Mouse (Mus musculus) gastrocnemius, postnatal 25 days (tissue): ENCODE data around the gene Tmem52b. TPM values are rescaled to one million over a fixed set of nuclear protein-coding genes. Genes with fewer than 3 reads are reported as not detected.
A peak's percentile ranks its signal among the peaks of the same experiment; 100 is the strongest.

Experiments
- DNase-seq: peaks from one replicate; pipeline ENCODE4 v3.0.0; 2022
- total RNA-seq, 2 experiments: library from RNA; stranded (reverse); gene quantifications; 1 replicate in 1 of 2; 2 replicates in 1 of 2; pipeline ENCODE4 v1.2.3; 2021

Tmem52b gene
- total RNA-seq, 2 experiments from 2014 or later, result not detected

DNA sequence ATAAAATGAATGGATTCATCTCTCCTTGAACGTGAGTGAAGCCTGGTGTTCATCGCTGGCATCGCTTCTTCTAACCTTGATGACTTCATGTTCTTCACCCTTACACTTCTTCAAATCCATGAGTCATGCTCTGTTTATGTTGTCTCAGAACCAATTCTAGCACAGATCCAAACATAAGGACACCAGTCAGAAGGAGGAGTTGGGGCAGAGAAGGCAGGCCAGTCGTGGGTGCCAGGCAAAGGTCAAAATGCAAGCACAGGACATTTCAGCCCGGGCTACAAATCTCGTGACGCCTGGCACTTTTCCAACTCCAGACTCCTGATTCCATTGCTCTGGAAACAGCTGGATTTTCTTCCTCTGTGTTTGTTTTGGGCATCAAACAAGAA lies 20.2 kb downstream of the Tmem52b start:
- peak; percentile 58 for DNase-seq

DNA sequence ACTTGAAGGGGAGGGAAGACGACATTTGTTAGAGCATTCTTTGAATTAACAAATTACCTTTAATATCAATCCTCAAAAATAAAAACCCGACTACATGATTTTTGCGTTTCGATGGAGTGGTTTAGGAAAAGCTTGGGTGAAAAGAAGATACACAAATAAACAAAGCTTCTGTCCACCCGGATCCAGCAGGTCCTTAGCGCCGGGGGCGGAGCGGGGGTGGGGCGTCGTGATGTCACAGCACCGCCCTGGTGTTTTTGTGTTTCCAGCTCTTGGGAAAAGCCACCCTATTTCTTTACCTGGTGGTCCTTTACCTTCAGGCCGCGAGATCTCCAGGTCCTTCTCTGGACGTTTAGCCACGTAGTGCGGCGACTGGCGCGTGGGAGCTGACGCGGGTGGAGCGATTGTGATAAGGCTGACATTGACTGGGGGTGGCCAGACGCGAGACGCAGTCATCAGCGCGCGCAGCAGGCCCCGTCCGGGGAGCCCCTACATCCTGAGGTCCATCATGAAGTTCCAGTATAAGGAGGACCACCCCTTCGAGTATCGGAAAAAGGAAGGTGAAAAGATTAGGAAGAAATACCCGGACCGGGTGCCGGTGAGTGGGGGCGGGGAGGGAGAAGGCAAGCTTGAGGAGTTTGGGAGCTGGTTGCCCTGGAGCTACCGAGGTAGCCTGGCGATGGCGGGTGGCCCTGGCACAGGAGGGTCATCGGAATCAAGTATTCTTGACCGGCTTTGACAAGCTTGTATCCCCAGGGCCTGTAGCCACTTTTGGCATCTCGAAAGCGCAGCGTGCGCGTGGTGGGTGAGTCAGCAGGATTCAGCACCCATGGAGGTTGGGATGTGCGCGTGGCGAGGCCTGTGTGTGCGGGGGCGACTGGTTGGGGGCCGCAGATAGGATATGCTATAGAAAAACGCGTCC lies 20.8 kb downstream of the Tmem52b start, which contains the start of gene Gabarapl1:
Gabarapl1 (plus strand) TSS at position 219 of the 919 bp plus-strand sequence.
- DNase-seq, result peak; percentile 74

DNA sequence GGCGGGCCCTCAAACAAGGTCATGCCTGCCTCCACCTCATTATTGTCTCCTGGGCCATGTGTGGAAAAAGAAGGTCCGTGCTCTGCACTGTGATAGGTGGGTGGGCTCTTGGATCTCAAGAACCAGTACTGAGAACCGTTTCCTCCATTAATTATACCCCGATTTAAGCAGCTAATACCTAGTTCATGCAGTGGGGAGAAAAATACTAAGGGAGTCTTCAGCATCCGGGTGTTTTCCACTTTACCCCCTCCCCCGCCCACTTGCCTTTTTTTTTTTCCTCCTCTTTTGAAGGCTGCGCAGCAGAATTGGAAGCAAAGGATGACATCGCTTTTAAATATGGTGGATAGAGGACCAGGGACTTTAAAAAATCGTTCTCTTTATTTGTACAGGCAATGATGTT lies 21.7 kb downstream of the Tmem52b start:
- DNase-seq, result no peak

DNA sequence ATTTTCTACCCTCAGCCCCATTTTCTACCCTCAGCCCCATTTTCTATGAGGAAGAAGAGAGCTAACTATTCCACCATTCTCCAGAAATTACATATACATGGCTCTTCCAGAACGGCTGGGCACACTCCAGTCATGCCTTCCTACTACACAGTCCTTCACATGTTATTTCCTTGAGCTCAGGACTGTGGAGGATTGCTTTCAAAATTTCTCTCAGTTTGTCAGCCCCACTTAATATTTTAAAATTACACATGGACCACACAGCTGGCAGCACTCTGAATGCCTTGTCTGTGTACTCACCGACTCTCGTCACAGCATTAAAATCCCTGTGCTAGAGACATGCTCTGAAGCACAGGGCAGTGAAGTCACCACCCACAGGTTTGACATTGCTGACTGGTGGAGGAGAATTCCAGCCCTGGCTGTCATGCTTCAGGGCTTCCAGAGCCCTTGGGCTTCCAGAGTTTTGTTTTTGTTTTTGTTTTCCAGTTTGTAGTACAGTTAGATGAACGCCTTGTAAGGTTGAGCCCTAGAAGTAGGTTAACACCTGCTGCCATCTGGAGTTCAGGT lies 22.4 kb downstream of the Tmem52b start:
- DNase-seq, result no peak

DNA sequence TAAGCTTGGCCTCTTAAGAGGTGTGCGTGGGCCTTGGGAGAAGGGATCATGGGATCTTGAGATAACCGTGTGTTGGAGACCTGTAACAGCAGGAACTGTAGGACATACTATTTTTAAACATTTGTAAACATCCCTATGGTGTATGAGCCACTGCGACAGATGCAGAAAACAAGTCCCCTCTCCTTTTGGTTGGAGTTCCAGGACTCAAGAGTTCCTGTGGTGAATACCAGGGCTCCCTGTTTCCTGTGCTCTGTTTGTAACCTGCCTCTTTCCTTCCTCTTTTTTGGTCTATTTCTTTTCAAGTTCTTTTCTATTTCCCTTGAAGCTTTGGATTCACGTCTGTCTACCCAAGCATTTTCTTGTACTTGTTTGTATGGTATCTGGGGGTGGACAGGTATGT lies 23.4 kb downstream of the Tmem52b start:
- no peak for DNase-seq

DNA sequence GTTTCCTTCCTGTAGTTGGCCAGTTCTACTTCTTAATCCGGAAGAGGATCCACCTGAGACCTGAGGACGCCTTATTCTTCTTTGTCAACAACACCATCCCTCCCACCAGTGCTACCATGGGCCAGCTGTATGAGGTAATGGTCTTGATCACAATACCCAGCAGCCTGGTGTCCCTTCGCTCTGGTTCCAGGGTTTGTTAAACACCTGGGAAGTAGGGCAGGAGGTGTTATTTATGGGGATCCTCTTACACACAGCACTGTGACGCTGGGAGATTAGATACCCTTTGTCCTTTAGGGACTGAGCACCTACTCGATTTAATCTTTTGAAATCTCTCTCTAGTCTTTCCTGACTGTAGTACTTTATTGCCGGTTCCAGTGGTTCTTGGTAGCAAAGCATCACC lies 26.2 kb downstream of the Tmem52b start:
- no peak for DNase-seq

- DNase-seq, result no peak
These were observed 29.6 kb downstream of the Tmem52b start for GRCm38 (mm10) chr6:129541931-129542330.

GRCm38 (mm10) chr6:129542540-129542939 lies 30.2 kb downstream of the Tmem52b start:
- no peak for DNase-seq

- DNase-seq, result no peak
These were observed 31.6 kb downstream of the Tmem52b start for GRCm38 (mm10) chr6:129543709-129544606.

- DNase-seq, result no peak
These were observed 34.9 kb downstream of the Tmem52b start for GRCm38 (mm10) chr6:129547277-129547676.

DNA sequence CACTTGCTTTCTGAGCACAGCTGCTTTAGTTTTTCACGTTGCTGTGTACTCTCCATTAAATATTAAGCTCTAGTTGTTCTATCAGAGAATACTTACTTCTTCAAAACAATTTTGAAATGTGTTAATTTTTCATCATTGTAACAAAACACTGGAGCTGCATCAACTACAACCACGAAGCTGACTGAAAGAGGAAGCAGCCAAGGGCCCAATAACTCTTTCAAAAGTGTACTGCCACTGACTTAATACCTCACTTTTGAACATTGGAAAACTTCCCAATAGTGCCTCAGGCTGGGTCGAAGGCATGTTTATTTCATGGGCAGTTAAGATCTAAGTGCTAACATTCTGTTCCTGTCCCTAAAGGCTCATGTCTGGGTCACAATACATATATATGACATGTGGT lies 35.7 kb downstream of the Tmem52b start:
- no peak for DNase-seq

GRCm38 (mm10) chr6:129557298-129558023 lies 45.1 kb downstream of the Tmem52b start:
- DNase-seq, result no peak

DNA sequence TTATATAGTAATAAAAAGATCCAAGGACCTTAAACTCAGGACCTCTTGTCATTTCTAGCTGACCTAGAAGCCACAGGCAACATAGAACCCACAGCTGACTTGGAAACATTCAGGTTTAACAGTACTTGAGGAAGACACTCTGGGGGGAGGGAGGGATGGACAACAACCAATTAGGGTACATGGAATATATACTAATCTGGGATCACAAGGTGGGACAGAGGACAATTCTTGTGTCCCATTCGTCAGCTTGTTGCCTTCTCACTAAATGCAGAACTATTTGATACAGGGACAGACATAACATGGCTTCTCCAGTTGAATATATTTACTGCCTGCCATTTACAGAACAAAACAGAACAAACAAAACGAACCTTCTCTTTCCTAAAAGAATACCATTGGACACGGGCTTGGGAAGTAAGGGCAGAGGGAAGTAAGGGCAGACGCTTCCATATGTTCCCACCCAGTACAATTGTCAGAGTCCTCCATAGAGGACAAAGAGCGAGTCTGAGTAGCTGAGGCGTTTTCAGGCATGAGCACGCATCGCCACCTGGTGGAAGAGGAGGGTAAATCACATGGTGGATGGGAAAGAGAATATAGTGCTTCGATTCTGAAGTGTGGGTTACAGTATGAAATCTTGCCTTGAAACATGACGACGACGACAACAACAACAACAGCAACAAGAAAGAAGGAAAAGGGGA lies 46.7 kb downstream of the Tmem52b start:
- DNase-seq, result peak; percentile 21

GRCm38 (mm10) chr6:129559641-129560027 lies 47.3 kb downstream of the Tmem52b start:
- DNase-seq, result no peak

DNA sequence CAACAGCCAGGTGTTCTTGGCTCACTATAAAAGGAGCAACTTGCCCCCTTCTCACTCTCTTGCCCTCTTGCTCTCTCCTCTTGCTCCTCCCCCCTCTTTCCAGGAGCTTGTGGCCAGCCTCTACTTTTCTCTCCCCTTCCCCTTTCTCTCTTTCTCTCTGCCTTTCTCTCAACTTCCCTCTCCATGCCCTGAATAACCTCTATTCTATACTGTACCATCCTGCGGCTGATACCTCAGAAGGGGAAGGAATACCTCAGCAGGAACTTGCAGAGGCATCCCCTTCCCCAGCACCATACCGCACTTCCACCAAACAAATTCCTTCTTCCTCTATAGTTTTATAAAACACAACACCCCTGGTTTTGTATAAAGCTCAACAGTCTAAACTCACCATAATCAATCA lies 52.9 kb downstream of the Tmem52b start:
- no peak for DNase-seq

Other genes starting within 250 kb of the Tmem52b start
- gene Cd69, start 237.1 kb upstream of the Tmem52b start, total RNA-seq, result under 1 TPM in 1 of 2 experiments, not detected in 1; 0.19 TPM
- not detected for gene 4922502D21Rik, start 180.8 kb upstream of the Tmem52b start, total RNA-seq
- gene Clec12a, start 169.9 kb upstream of the Tmem52b start, total RNA-seq, result under 1 TPM in 1 of 2 experiments, not detected in 1; 0.46 TPM
- not detected for gene Clec12b, start 126.7 kb upstream of the Tmem52b start, total RNA-seq
- gene Clec1b, start 115.3 kb upstream of the Tmem52b start, total RNA-seq, result not detected
- gene Clec9a, start 103.7 kb upstream of the Tmem52b start, total RNA-seq, result not detected
- gene Clec1a, start 60.6 kb upstream of the Tmem52b start, total RNA-seq, result 1 to 10 TPM; 2.4 to 2.5 TPM
- not detected for gene Olr1, start 5.4 kb upstream of the Tmem52b start, total RNA-seq
- gene Gabarapl1, start 20.6 kb downstream of the Tmem52b start, total RNA-seq, result 10 to 100 TPM; 38.2 to 41.9 TPM
- gene Klre1, start 65.3 kb downstream of the Tmem52b start, total RNA-seq, result not detected
- gene Klrd1, start 79.2 kb downstream of the Tmem52b start, total RNA-seq, result not detected
- not detected for gene Klrk1, start 111.3 kb downstream of the Tmem52b start, total RNA-seq
- gene Klrc3, start 130.8 kb downstream of the Tmem52b start, total RNA-seq, result not detected
- not detected for gene Klrc2, start 148.1 kb downstream of the Tmem52b start, total RNA-seq
- gene Klrc1, start 166.4 kb downstream of the Tmem52b start, total RNA-seq, result not detected
- gene Klri1, start 204.6 kb downstream of the Tmem52b start, total RNA-seq, result not detected
- gene Klri2, start 227.9 kb downstream of the Tmem52b start, total RNA-seq, result not detected